Mouse (Mus musculus) testis, adult 2 months (tissue): ENCODE results near the gene Arid5b. TPM values are rescaled to one million over a fixed set of nuclear protein-coding genes. Genes with fewer than 3 reads are reported as not detected.

ENCODE experiments used
- H3K27ac ChIP-seq: fragments of 200-500 bp; 2 replicates; pipeline ENCODE4 v1.5.1; 2012; ENCODE audit warnings: low read depth, low read length; ENCODE audit not compliant: control insufficient read depth, insufficient read depth
- H3K27me3 ChIP-seq: fragments of 200-500 bp; 2 replicates; pipeline ENCODE4 v1.6.1; 2012; ENCODE audit warnings: mild to moderate bottlenecking, low read length, moderate library complexity; ENCODE audit not compliant: control insufficient read depth, insufficient read depth
- H3K36me3 ChIP-seq: fragments of 200-500 bp; 2 replicates; pipeline ENCODE4 v1.6.1; 2012; ENCODE audit warnings: mild to moderate bottlenecking, low read length; ENCODE audit not compliant: control insufficient read depth, insufficient read depth
- H3K4me1 ChIP-seq: fragments of 200-500 bp; 2 replicates; pipeline ENCODE4 v1.6.1; 2012; ENCODE audit warnings: low read length; ENCODE audit not compliant: control insufficient read depth, insufficient read depth
- H3K4me3 ChIP-seq: fragments of 200-500 bp; 2 replicates; pipeline ENCODE4 v1.5.1; 2012; ENCODE audit warnings: low read depth, mild to moderate bottlenecking, low read length, moderate library complexity, mixed read lengths; ENCODE audit not compliant: control insufficient read depth
- CTCF ChIP-seq: fragments of 200-500 bp; IDR thresholded peaks from 2 replicates; pipeline ENCODE4 v1.5.1; 2012; ENCODE audit warnings: low read depth, mild to moderate bottlenecking, inconsistent platforms, low read length, moderate library complexity; ENCODE audit not compliant: control insufficient read depth, insufficient read depth, insufficient replicate concordance
- POLR2A ChIP-seq: fragments of 200-500 bp; IDR thresholded peaks from 2 replicates; pipeline ENCODE4 v1.6.1; 2012; ENCODE audit warnings: low read depth, mild to moderate bottlenecking, inconsistent platforms, low read length, moderate library complexity; ENCODE audit not compliant: control insufficient read depth
- polyA plus RNA-seq: library from polyadenylated mRNA; depleted of rRNA; stranded (reverse); fragments of >200 nt; gene quantifications from 2 replicates; pipeline ENCODE4 v1.2.3, GENCODE M21; 2012

The Arid5b gene
- polyA plus RNA-seq, 1 experiment = 4.9 TPM

GRCm38 (mm10) chr10:68318438-68318979 lies 40.0 kb upstream of the Arid5b start:
- 0 out of 2 replicates have a peak overlapping the region, but pooled peaks have one; percentile 29 for H3K27ac ChIP-seq
- H3K27me3 ChIP-seq = no peaks in the 10 kb centered on the region
- peaks cover 2% of the 10 kb centered on the region; the same call in 1 of the 2 replicates for H3K4me1 ChIP-seq
- TF ChIP-seq POLR2A (no peak), CTCF (no peak)
- H3K36me3 ChIP-seq = no peaks in the 10 kb centered on the region
- peak overlapping the region; percentile 78 for H3K4me3 ChIP-seq

GRCm38 (mm10) chr10:68312734-68313133 lies 34.2 kb upstream of the Arid5b start:
- H3K4me3 ChIP-seq = peak overlapping the region; percentile 81
- peak overlapping the region; percentile 55 for H3K27ac ChIP-seq
- no peaks in the 10 kb centered on the region for H3K27me3 ChIP-seq
- H3K4me1 ChIP-seq = no peaks in the 10 kb centered on the region
- no peak for TF ChIP-seq CTCF
- H3K36me3 ChIP-seq = no peaks in the 10 kb centered on the region

- Histone ChIP-seq H3K36me3 (no peaks in the 10 kb centered on the region), H3K4me3 (no peak overlapping the region), H3K27me3 (no peaks in the 10 kb centered on the region), H3K27ac (no peak overlapping the region), H3K4me1 (no peaks in the 10 kb centered on the region)
- TF ChIP-seq POLR2A = no peak
- TF ChIP-seq CTCF = no peak
Measured at GRCm38 (mm10) chr10:68301013-68301412, 22.5 kb upstream of the Arid5b start.

GRCm38 (mm10) chr10:68289465-68289864 lies 10.9 kb upstream of the Arid5b start:
- no peaks in the 10 kb centered on the region for H3K36me3 ChIP-seq
- H3K27ac ChIP-seq = no peak overlapping the region
- H3K4me1 ChIP-seq = no peaks in the 10 kb centered on the region
- H3K4me3 ChIP-seq = no peak overlapping the region
- no peaks in the 10 kb centered on the region for H3K27me3 ChIP-seq
- TF ChIP-seq CTCF (no peak), POLR2A (no peak)

GRCm38 (mm10) chr10:68282466-68283391 lies 4.2 kb upstream of the Arid5b start:
- Histone ChIP-seq H3K27me3 (no peaks in the 10 kb centered on the region), H3K4me3 (peak overlapping the region; percentile 69), H3K27ac (peak overlapping the region; percentile 77), H3K36me3 (no peaks in the 10 kb centered on the region), H3K4me1 (peaks cover 9% of the 10 kb centered on the region)
- TF ChIP-seq POLR2A (0 out of 2 replicates have a peak, but pooled peaks have one; percentile 31), CTCF (peak; percentile 64)

- Histone ChIP-seq H3K4me3 (no peak overlapping the region), H3K4me1 (peaks cover 14% of the 10 kb centered on the region), H3K27me3 (peaks cover 2% of the 10 kb centered on the region; the same call in 1 of the 2 replicates), H3K27ac (no peak overlapping the region), H3K36me3 (no peaks in the 10 kb centered on the region)
- no peak for TF ChIP-seq POLR2A
- no peak for TF ChIP-seq CTCF
Measured at GRCm38 (mm10) chr10:68281775-68282106, 3.2 kb upstream of the Arid5b start.

GRCm38 (mm10) chr10:68281076-68281774 lies 2.7 kb upstream of the Arid5b start:
- H3K27ac ChIP-seq = no peak overlapping the region
- no peak for TF ChIP-seq CTCF
- TF ChIP-seq POLR2A = no peak
- H3K4me3 ChIP-seq = no peak overlapping the region

More at GRCm38 (mm10) chr10:68281076-68281774, 2.7 kb upstream of the Arid5b start:
- peaks cover 2% of the 10 kb centered on the region; the same call in 1 of the 2 replicates for H3K27me3 ChIP-seq
- H3K4me1 ChIP-seq = peaks cover 15% of the 10 kb centered on the region
- no peaks in the 10 kb centered on the region for H3K36me3 ChIP-seq
